Mouse (Mus musculus): ENCODE data around the gene Bpifa3. TPM values are rescaled to one million over a fixed set of nuclear protein-coding genes. Genes with fewer than 3 reads are reported as not detected.
"Not testable (repeated sequence)": the region's sequence is repeated elsewhere in the genome, so short reads cannot be mapped to it uniquely, and the experiment has no call there.

Gene Bpifa3
- not detected in 2 replicates for polyA plus RNA-seq (2016; fragmentation: Nextera tagmentation; extraction: Ambion mirVana)

DNA sequence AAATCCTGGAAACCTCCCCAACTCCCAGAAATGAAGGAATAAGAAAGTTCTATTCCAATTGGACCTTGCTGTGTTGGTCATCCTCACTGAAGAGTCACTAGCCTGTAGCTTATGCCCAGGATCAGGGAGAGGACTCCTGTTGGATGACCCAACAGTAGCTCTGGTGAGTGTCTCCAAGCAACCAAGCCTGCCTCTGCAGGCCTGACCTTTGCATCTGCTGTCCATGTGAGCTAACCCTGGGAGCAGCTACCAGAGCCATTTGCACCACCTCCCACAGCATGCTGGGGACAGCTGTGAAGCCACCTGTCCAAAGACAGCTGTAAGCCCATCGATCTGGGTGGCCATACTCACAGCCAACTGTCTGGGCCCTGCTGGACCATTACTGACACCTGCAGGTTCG, at the start of gene Bpifa3:
Gene Bpifa3, plus strand, starts transcription at position 217 of the 400 bp plus-strand sequence.
- no peak within 1 kb of the TSS for H3K4me3 ChIP-seq
- H3K9me3 ChIP-seq = no peaks in the 10 kb centered on the region
- WGBS = 64% methylated on average over 2 of the region's 2 CpGs
- no peaks in the 10 kb centered on the region for H3K27me3 ChIP-seq (ENCODE audit: insufficient read depth, poor library complexity, severe bottlenecking)
- H3K4me1 ChIP-seq = no peaks in the 10 kb centered on the region
- H3K36me3 ChIP-seq = no peaks in the 10 kb centered on the region
- DNase-seq (ENCODE audit: low spot score) = no peak
- H3K27ac ChIP-seq = no peak within 1 kb of the TSS

DNA sequence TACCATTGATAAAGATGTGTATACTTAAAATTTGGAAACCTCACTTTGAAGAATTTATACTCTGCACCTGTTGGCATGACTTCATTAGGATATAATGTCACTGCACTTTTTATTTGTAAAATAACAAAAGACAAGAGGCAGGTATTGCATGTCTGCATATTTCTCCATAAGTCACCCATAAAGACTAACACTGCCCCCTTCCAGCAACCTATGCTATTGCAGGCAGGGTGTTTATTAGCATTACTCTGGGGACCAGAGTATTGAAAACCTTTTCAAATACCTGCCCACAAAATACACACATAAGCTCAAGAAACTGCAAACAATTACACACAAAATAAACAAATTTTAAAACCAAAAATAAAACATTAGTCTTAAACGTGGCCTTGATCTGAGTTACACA, 32.4 kb upstream of the Bpifa3 start:
- no peak overlapping the region for H3K27ac ChIP-seq
- no peaks in the 10 kb centered on the region for H3K9me3 ChIP-seq
- H3K27me3 ChIP-seq (ENCODE audit: insufficient read depth, poor library complexity, severe bottlenecking) = no peaks in the 10 kb centered on the region
- H3K36me3 ChIP-seq = no peaks in the 10 kb centered on the region
- H3K4me3 ChIP-seq = no peak overlapping the region
- no peaks in the 10 kb centered on the region for H3K4me1 ChIP-seq
- DNase-seq (ENCODE audit: low spot score) = no peak
- WGBS = 45% methylated on average over 1 of the region's 1 CpGs

DNA sequence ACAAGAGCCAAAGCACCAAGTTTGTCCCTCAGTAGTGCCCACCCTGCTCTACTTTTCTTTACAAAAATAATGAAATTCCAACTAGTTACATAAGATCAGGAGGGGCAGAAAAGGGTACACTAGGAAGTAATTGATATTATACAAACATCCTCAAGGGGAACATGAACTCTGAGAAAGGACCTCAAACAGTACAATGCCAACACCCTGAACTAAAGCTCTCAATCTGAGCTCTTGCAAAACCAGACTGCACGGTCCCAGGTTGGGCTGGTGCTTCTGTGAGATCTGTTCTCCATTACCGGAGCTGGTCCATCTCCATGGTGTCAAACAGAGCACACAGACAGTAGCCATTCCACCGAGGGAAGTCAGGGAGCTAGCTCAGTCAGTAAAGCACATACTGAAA, 12.8 kb upstream of the Bpifa3 start:
- Histone ChIP-seq H3K36me3 (no peaks in the 10 kb centered on the region), H3K27ac (no peak overlapping the region), H3K27me3 (ENCODE audit: insufficient read depth, poor library complexity, severe bottlenecking) (no peaks in the 10 kb centered on the region), H3K9me3 (no peaks in the 10 kb centered on the region), H3K4me3 (no peak overlapping the region), H3K4me1 (no peaks in the 10 kb centered on the region)
- DNase-seq (ENCODE audit: low spot score) = no peak
- 85% methylated on average over 3 of the region's 3 CpGs for WGBS

DNA sequence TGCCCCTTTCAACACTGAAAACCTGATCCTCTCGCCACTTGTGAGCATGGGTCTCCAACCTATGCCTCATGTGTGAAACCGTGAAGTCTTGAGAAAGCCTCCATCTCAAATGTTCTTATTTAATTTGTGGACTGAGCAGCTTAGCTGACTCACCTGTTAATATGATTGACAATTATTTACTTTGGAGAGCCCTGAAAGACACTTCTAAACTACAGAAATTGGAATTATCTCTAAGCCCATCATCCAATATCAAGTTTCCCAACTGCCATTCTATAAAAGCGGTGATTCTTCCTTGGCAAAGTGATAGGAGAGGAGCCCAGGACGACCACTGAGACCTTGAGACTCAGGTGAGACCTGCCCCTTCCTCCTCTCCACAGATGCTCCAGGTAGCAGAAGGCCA, 12.4 kb downstream of the Bpifa3 start, which contains the start of gene Bpifa1:
Gene Bpifa1, plus strand, starts transcription at position 301 of the 400 bp plus-strand sequence.
- 70% methylated on average over 4 of the region's 4 CpGs for WGBS
- no peaks in the 10 kb centered on the region for H3K27me3 ChIP-seq (ENCODE audit: insufficient read depth, poor library complexity, severe bottlenecking)

DNA sequence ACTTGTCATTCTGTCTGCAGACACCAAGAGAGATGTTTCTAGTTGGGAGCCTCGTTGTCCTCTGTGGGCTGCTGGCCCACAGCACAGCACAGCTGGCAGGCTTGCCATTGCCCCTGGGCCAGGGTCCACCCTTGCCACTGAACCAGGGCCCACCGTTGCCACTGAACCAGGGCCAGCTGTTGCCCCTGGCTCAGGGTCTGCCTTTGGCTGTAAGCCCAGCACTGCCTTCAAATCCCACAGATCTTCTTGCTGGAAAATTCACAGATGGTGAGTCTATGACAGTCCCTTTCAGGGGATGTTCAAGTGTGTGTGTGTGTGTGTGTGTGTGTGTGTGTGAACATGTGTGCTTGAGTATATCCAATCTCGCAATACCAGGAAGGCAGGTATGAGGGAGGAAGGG, 13.6 kb downstream of the Bpifa3 start:
- Histone ChIP-seq H3K27ac (no peak overlapping the region), H3K4me3 (no peak overlapping the region), H3K9me3 (no peaks in the 10 kb centered on the region), H3K27me3 (ENCODE audit: insufficient read depth, poor library complexity, severe bottlenecking) (no peaks in the 10 kb centered on the region), H3K4me1 (no peaks in the 10 kb centered on the region), H3K36me3 (no peaks in the 10 kb centered on the region)
- DNase-seq (ENCODE audit: low spot score) = peak; percentile 54
- 73% methylated on average over 3 of the region's 3 CpGs for WGBS

More for the DNA sequence above, 12.4 kb downstream of the Bpifa3 start, which contains the start of gene Bpifa1:
- no peaks in the 10 kb centered on the region for H3K4me1 ChIP-seq
- no peak within 1 kb of the TSS for H3K27ac ChIP-seq
- no peak within 1 kb of the TSS for H3K4me3 ChIP-seq
- DNase-seq (ENCODE audit: low spot score) = no peak
- H3K9me3 ChIP-seq = no peaks in the 10 kb centered on the region
- H3K36me3 ChIP-seq = no peaks in the 10 kb centered on the region

DNA sequence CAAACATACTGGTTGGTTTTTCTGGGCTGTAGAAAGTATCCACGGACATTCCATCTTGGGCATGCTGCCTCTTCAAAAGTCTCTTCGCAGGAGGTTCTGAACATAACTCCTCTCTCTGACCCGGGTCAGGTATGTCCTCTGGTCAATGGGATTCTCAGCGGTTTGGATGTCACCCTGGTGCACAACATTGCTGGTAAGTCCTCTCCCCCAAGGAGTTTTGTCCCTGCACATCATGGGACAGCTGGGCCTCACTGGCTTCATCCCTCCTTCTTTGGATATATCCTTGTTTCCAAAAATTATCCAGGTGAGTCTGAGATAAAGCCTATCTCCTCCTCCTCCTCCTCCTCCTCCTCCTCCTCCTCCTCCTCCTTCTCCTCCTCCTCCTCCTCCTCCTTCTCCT, 17.4 kb downstream of the Bpifa3 start:
- H3K27me3 ChIP-seq (ENCODE audit: insufficient read depth, poor library complexity, severe bottlenecking) = no peaks in the 10 kb centered on the region
- H3K4me1 ChIP-seq = no peaks in the 10 kb centered on the region
- no peak overlapping the region for H3K4me3 ChIP-seq
- H3K27ac ChIP-seq = no peak overlapping the region
- DNase-seq (ENCODE audit: low spot score) = peak; percentile 57
- 72% methylated on average over 4 of the region's 4 CpGs for WGBS
- no peaks in the 10 kb centered on the region for H3K9me3 ChIP-seq
- no peaks in the 10 kb centered on the region for H3K36me3 ChIP-seq

DNA sequence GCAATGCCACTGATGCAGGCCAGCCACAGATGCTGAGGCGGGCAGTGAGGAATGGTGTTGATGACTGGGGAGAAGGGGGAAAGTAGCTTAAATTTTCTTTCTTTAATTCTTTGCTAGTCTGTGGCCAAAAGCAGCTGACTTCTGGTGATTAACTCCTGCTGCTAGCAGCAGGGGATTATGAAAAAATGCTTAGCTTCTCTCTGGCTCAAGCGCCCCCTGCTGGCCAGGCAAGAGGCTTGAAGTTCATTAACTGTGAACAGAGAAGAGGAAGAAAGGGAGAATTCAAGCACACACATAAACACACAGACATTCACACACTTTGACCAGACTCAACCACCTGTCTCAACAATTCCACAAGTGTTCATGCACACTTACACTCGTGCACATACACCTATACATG, 28.3 kb downstream of the Bpifa3 start:
- WGBS = 30% methylated on average over 3 of the region's 3 CpGs
- no peak overlapping the region for H3K4me3 ChIP-seq
- no peaks in the 10 kb centered on the region for H3K27me3 ChIP-seq (ENCODE audit: insufficient read depth, poor library complexity, severe bottlenecking)
- no peak for DNase-seq (ENCODE audit: low spot score)
- no peak overlapping the region for H3K27ac ChIP-seq
- H3K4me1 ChIP-seq = no peaks in the 10 kb centered on the region
- H3K36me3 ChIP-seq = no peaks in the 10 kb centered on the region
- peaks cover 6% of the 10 kb centered on the region; the same call in 1 of the 2 replicates for H3K9me3 ChIP-seq

DNA sequence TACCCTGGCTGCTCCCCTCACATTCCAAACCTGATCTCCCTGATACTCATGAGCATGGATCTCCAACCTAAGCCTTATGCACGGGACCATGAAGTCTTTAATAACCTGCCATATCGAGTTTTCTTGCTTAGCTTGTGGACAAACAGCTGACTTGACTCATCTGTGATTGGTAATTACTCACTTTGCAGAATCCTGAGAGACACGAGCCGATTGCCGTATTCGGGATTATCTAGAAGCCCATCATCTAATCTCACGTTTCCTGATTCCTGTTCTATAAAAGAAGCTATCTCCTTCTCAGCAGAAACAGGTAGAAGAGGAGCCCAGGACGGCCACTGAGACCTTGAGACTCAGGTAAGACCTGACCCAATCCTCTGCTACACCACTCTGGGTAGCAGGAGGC, 32.2 kb downstream of the Bpifa3 start, which contains the start of gene Bpifa5:
Gene Bpifa5, plus strand, starts transcription at position 301 of the 400 bp plus-strand sequence.
- 70% methylated on average over 8 of the region's 8 CpGs for WGBS
- H3K27me3 ChIP-seq (ENCODE audit: insufficient read depth, poor library complexity, severe bottlenecking) = no peaks in the 10 kb centered on the region
- H3K4me1 ChIP-seq = no peaks in the 10 kb centered on the region
- peaks cover 6% of the 10 kb centered on the region; the same call in 1 of the 2 replicates for H3K9me3 ChIP-seq
- H3K27ac ChIP-seq = no peak within 1 kb of the TSS
- no peak within 1 kb of the TSS for H3K4me3 ChIP-seq
- no peak for DNase-seq (ENCODE audit: low spot score)
- no peaks in the 10 kb centered on the region for H3K36me3 ChIP-seq

DNA sequence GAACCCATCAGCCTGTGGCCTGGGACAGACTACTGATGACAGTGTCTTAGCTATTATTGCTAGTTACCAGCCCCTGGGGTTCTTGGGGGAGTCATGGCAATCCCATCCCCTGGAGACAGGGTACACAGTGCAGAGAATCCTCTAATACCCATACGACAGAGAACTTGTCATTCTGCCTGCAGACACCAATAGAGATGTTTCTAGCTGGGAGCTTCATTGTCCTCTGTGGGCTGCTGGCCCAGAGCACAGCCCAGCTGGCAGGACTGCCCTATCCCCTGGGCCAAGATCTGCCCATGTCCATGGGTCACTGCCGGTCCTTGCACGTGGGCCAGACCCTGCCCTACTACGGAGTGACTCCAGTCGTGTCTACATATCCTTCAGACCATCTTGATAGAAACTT, 33.2 kb downstream of the Bpifa3 start:
- peaks cover 6% of the 10 kb centered on the region; the same call in 1 of the 2 replicates for H3K9me3 ChIP-seq
- no peaks in the 10 kb centered on the region for H3K4me1 ChIP-seq
- 80% methylated on average over 5 of the region's 5 CpGs for WGBS
- H3K27me3 ChIP-seq (ENCODE audit: insufficient read depth, poor library complexity, severe bottlenecking) = no peaks in the 10 kb centered on the region
- no peak overlapping the region for H3K4me3 ChIP-seq
- DNase-seq (ENCODE audit: low spot score) = no peak
- H3K27ac ChIP-seq = no peak overlapping the region
- no peaks in the 10 kb centered on the region for H3K36me3 ChIP-seq

DNA sequence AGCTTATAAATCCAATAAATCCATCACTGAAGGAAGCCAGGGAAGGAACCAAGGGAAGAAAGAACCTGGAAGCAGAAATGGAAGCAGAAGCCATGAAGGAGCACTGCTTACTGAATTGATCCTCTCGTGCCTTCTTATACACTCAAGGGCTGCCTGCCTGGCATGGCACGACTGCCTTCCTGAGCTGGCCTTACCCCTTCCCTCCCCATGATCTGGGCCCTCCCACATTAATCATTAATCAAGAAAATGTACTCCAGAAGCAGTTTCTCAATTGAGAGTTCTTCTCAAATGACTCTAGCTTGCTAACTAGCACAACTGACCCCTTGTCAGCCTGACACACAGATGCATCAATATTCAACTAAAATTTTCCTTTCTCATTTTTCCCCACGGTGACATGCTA, 39.0 kb downstream of the Bpifa3 start:
- DNase-seq (ENCODE audit: low spot score) = no peak
- no peaks in the 10 kb centered on the region for H3K36me3 ChIP-seq

DNA sequence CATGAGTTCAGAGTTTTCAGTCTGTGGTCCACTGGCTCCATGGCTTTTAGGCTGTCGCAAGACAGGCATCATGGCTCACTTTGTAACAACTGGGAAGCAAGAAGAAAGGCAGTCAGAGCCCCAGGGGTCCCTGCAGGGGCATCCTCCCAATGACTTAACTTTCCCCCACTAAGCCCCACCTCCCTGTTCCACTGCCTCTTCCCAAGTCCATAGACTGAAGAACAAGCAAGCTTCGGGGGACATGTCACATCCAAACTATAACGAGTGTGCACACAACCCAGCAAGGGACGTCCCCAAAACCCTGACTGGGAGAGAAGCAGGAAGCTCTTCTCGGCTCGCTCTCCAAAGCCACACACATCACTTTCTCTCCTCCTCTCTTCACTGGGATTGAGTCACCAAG, 41.5 kb downstream of the Bpifa3 start:
- Histone ChIP-seq H3K36me3 (no peaks in the 10 kb centered on the region), H3K4me3 (no peak overlapping the region), H3K27me3 (ENCODE audit: insufficient read depth, poor library complexity, severe bottlenecking) (peaks cover 13% of the 10 kb centered on the region), H3K9me3 (no peaks in the 10 kb centered on the region), H3K4me1 (no peaks in the 10 kb centered on the region), H3K27ac (no peak overlapping the region)
- DNase-seq (ENCODE audit: low spot score) = no peak
- WGBS = 70% methylated on average over 6 of the region's 6 CpGs

More for the DNA sequence above, 39.0 kb downstream of the Bpifa3 start:
- no peak overlapping the region for H3K4me3 ChIP-seq
- H3K27me3 ChIP-seq (ENCODE audit: insufficient read depth, poor library complexity, severe bottlenecking) = peaks cover 13% of the 10 kb centered on the region
- WGBS = 63% methylated on average over 3 of the region's 3 CpGs
- no peaks in the 10 kb centered on the region for H3K9me3 ChIP-seq
- H3K4me1 ChIP-seq = no peaks in the 10 kb centered on the region
- no peak overlapping the region for H3K27ac ChIP-seq

DNA sequence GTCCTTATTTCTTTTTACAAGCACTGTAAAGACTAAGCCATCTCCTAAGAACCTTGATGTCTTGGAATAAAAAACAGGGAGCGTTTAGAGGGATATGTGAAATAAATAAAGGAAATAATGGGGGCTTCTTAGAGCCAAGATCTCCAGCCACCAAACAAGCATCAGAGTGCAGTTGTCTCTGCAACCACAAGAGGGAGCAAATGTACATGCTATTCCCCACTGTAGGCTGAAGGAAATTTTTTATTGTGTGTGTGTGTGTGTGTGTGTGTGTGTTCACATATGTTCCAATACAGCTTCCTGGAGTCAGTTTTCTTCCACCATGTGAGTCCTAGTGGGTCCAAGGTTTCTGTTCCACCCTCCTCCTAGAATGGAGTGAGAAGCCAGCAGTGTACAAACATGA, 43.2 kb downstream of the Bpifa3 start:
- H3K27me3 ChIP-seq (ENCODE audit: insufficient read depth, poor library complexity, severe bottlenecking) = peaks cover 13% of the 10 kb centered on the region
- H3K4me3 ChIP-seq = no peak overlapping the region
- no peak overlapping the region for H3K27ac ChIP-seq
- WGBS = 44% methylated on average over 1 of the region's 1 CpGs
- H3K9me3 ChIP-seq = no peaks in the 10 kb centered on the region
- H3K36me3 ChIP-seq = no peaks in the 10 kb centered on the region
- H3K4me1 ChIP-seq = no peaks in the 10 kb centered on the region
- no peak for DNase-seq (ENCODE audit: low spot score)

DNA sequence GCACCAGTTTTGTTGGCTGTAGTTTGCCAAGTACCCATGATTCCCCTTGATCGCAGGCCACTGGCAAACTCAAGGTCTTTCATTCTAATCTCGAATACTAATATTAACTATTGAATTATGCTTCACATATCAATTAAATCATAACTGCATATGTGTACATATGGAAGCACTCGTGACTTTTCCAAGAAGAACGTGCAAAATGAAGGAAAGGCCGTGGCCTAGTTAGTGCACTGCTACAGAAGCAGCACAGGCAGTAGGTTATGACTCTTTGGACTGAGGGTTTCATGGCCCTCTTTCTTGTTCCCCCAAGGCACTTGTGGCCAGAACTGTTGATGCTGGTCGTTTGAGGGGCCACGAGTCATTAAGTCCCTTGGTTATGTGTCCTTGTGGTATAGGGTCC, 51.8 kb downstream of the Bpifa3 start:
- H3K4me1 ChIP-seq; H3K36me3 ChIP-seq; H3K27me3 ChIP-seq (ENCODE audit: insufficient read depth, poor library complexity, severe bottlenecking); DNase-seq (ENCODE audit: low spot score); H3K9me3 ChIP-seq; H3K4me3 ChIP-seq; H3K27ac ChIP-seq: not testable (repeated sequence)
- WGBS = 82% methylated on average over 7 of the region's 7 CpGs

DNA sequence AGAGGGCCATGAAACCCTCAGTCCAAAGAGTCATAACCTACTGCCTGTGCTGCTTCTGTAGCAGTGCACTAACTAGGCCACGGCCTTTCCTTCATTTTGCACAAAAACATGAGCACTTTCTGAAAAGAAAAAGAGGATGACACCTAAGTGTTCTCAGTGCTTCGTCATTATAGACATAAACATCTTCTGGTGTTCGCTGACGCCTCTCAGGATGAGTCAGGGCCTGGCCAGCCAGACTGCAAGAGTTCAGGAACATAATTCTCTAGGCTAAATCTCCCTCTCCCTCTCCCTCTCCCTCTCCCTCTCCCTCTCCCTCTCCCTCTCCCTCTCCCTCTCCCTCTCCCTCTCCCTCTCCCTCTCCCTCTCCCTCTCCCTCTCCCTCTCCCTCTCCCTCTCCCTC, 52.9 kb downstream of the Bpifa3 start:
- H3K27ac ChIP-seq; H3K9me3 ChIP-seq; H3K4me3 ChIP-seq; H3K36me3 ChIP-seq; DNase-seq (ENCODE audit: low spot score); H3K4me1 ChIP-seq; H3K27me3 ChIP-seq (ENCODE audit: insufficient read depth, poor library complexity, severe bottlenecking): not testable (repeated sequence)
- WGBS = 75% methylated on average over 4 of the region's 4 CpGs
